Mouse (Mus musculus) erythroblast, embryonic 14.5 days (primary cell): ENCODE measurements around the gene Mthfd2l. TPM values are rescaled to one million over a fixed set of nuclear protein-coding genes. Genes with fewer than 3 reads are reported as not detected.

Source experiments
- H3K27me3 ChIP-seq: 2 replicates; pipeline ENCODE4 v1.6.1; 2012; ENCODE audit warnings: inconsistent platforms; ENCODE audit not compliant: control insufficient read depth
- H3K36me3 ChIP-seq: 2 replicates; pipeline ENCODE4 v1.6.1; 2012; ENCODE audit warnings: mild to moderate bottlenecking, inconsistent platforms; ENCODE audit not compliant: control insufficient read depth
- H3K4me1 ChIP-seq: 2 replicates; pipeline ENCODE4 v1.6.1; 2012; ENCODE audit warnings: inconsistent platforms; ENCODE audit not compliant: control insufficient read depth
- H3K4me3 ChIP-seq: replicated peaks from 2 replicates; pipeline ENCODE3; 2012; ENCODE audit warnings: moderate library complexity, mild to moderate bottlenecking, inconsistent platforms
- H3K9me3 ChIP-seq: 2 replicates; pipeline ENCODE4 v1.6.1; 2012; ENCODE audit warnings: low read length, inconsistent platforms, mixed read lengths; ENCODE audit not compliant: control insufficient read depth
- GATA1 ChIP-seq: IDR thresholded peaks from 2 replicates; pipeline ENCODE4 v1.6.1; 2012; ENCODE audit warnings: low read length, inconsistent platforms, mixed read lengths
- TAL1 ChIP-seq: IDR thresholded peaks from 3 replicates; pipeline ENCODE4 v1.6.1; 2012; ENCODE audit warnings: low read length, inconsistent platforms, mixed read lengths
- polyA plus RNA-seq: library from polyadenylated mRNA; stranded (reverse); fragments of >175 nt; gene quantifications from 2 replicates; pipeline ENCODE4 v1.2.3, GENCODE M21; 2012

Gene Mthfd2l
- 0.08 and 0.19 TPM in 2 replicates for polyA plus RNA-seq

DNA sequence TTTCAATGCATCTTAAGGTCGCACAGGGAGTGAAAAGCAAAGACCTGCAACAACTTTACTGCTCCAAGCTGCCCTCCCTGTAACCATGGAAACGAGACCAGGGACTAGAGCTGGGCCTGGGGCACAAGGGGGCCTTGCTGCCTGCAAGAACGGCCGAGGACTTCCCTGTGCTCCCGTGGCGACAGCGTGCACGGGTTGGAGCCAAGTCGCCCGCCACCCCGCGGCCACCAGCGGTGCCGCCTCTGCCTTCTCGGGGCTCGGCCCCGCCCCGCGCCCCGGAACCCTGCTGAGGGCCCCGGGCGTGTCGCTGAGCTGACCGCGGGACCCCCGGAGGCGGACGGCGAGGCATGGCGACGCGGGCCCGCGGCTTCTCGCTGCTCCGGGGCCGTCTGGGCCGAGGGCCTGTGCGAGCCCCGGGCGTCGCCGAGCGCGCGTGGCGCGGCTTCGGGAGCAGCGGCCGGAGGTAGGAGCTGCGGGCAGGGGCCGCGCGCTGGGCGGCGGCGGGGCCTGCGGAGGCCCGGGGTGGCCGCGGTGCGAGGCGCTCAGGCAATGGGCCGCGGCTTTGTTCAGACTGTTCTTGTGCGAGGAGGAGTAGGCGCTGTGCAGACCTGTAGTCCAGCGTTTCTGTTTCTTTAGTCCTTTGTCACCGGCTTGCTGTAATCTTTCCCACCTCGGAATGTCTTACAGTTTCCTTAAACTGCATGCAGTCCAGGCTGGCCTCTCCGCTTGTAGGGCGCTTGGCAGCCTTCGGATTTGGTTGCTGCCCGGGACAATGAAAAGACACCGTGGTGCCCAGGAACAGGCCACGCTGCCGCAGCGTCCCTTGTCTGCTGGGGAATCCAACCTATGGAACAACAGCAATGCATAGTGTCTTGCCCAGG, at the start of gene Mthfd2l:
TSS of gene Mthfd2l (plus strand) at position 147 of the 881 bp plus-strand sequence.
- Histone ChIP-seq H3K4me3 (peak within 1 kb of the TSS; percentile 65), H3K9me3 (no peaks in the 10 kb centered on the region), H3K36me3 (no peaks in the 10 kb centered on the region), H3K27me3 (no peaks in the 10 kb centered on the region; the same call in 1 of the 2 replicates), H3K4me1 (peaks cover 13% of the 10 kb centered on the region)
- no peak for TF ChIP-seq TAL1
- TF ChIP-seq GATA1, result no peak

DNA sequence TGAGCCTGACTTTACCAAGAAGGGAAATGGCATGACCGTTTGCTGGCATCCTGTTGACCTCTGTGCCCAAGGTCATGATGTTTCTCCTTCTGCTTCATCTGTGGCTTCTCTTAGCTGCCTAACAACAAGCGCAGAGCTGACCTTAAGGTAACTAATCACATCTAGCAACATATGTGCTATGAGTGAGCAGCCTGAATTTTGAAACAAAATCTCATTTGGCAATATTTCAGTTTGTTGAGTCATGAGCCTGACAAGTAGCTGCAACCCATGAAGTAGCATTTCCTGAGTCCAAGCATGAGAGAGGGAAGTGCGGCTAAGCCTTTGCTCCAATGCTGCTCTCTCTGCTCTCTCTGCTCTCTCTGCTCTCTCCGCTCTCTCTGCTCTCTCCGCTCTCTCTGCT, 49.2 kb upstream of the Mthfd2l start:
- no peaks in the 10 kb centered on the region for H3K27me3 ChIP-seq
- no peak overlapping the region for H3K4me3 ChIP-seq
- no peaks in the 10 kb centered on the region for H3K4me1 ChIP-seq
- TF ChIP-seq TAL1 (no peak), GATA1 (no peak)
- no peaks in the 10 kb centered on the region for H3K9me3 ChIP-seq
- H3K36me3 ChIP-seq, result no peaks in the 10 kb centered on the region

DNA sequence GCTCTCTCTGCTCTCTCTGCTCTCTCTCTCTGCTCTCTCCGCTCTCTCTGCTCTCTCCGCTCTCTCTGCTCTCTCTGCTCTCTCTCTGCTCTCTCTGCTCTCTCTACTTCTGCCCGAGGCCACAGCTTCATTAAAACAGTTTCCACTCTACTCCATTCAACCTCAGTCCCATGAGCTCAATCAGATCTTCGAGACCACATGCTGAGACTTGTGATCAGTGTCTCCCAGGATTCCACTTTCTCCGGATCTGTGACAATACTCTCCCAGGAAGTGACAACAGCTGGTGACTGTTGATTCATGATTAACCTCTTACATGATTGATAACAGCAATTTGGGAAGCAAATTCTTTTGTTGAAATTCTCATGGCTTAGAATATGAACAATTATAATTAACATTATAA, 48.8 kb upstream of the Mthfd2l start:
- no peaks in the 10 kb centered on the region for H3K36me3 ChIP-seq
- H3K27me3 ChIP-seq, result no peaks in the 10 kb centered on the region
- no peak overlapping the region for H3K4me3 ChIP-seq
- TF ChIP-seq TAL1 (no peak), GATA1 (no peak)
- H3K9me3 ChIP-seq, result no peaks in the 10 kb centered on the region
- no peaks in the 10 kb centered on the region for H3K4me1 ChIP-seq

DNA sequence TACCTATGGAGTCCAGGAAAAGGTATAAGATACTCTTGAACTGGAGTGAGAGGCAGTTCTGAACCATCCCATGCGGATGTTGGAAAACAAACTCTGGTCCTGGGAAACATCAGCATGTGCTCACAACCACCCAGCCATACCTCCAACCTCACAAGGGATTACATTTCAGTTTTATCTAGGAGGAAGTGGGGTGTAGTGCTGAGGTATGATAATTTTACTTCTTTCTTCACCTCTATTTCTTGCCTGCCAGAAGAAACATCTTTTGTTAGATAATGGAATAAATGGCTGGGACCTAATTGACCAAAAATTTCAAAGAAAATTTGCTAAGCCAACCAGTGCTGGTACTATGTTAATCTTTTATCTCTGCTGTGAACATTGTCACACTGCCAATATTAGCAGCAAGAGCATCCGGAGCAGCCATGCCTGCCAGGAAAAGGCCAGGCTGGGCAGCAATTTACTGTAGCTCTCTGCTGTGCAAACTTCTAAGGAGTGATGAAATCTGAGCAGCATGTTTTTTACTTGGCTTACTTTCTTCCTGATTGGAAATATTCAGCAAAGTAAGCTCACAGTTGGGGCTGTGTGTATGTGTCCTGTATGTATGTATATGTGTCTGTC, 46.2 kb upstream of the Mthfd2l start:
- Histone ChIP-seq H3K27me3 (no peaks in the 10 kb centered on the region), H3K4me1 (no peaks in the 10 kb centered on the region)
- TF ChIP-seq TAL1 (no peak), GATA1 (no peak)

DNA sequence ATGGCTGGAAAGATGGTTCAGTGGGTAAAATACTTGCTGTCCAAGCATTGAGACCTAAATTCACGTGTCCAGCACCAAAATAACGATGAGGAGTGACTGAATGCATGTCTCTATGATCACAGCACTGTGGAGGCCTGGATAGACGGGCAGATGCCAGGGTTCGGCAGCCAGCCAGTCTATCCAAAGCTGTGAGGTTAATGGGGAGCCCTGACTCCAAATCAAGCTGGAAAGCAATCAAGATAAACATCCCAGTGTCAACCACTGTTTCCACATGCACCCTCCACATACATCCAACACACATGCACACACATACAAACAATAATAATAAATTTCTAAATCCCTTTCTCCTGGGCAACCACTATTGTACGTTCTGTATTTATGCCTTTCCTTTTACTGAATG, 42.3 kb upstream of the Mthfd2l start:
- Histone ChIP-seq H3K4me3 (no peak overlapping the region), H3K27me3 (peaks cover 12% of the 10 kb centered on the region), H3K4me1 (no peaks in the 10 kb centered on the region), H3K9me3 (no peaks in the 10 kb centered on the region), H3K36me3 (no peaks in the 10 kb centered on the region)
- TF ChIP-seq TAL1, result no peak

More for the DNA sequence above, 46.2 kb upstream of the Mthfd2l start:
- no peaks in the 10 kb centered on the region for H3K9me3 ChIP-seq
- H3K4me3 ChIP-seq, result no peak overlapping the region
- H3K36me3 ChIP-seq, result no peaks in the 10 kb centered on the region

DNA sequence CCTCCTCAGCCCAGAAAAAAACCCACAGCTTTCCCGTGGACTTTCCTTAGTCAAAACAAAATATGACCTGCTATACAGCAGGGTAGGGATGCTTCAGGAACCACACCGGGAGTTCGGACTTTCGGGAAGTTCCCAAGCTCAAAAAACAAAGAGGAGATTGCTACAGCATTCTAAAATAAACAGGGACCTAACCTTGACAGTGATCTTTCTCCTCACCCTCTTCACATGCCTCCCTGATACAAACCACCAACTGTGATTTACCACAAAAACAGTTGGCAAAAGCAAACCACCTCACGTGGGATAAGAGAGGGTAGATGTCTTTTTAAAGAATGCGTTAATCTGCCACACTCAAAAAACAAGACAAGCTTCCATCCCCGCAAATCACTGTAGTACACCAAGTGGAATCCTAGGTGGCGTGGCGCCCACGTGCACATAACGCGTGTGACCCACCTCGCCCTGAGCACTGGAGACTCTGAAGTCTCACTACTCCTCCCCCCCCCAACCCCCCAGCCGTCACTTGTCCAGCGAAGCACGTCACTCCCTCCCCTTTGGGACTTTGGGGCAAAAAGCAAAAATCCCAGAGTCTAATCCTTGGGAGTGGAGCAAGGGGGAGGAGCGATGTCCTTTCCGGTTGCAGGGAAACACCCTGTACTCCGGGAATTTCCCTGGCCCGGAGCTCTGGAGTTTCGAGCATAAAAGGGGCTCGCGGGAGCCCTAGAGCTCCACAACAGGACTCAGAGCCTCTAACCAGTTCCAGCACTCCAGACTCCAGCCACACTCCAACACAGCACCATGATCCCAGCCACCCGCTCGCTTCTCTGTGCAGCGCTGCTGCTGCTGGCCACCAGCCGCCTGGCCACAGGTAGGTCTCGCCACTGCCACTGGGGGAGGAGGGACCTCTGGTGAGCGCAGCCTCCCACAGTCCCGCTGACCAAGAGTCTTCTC, 40.1 kb upstream of the Mthfd2l start, which contains the start of gene Cxcl1:
TSS of gene Cxcl1 (plus strand) at position 723 of the 945 bp plus-strand sequence.
- Histone ChIP-seq H3K27me3 (peaks cover 12% of the 10 kb centered on the region), H3K4me1 (no peaks in the 10 kb centered on the region), H3K9me3 (no peaks in the 10 kb centered on the region), H3K36me3 (no peaks in the 10 kb centered on the region), H3K4me3 (peak within 1 kb of the TSS; percentile 52)
- TF ChIP-seq GATA1, result no peak
- TF ChIP-seq TAL1, result no peak

DNA sequence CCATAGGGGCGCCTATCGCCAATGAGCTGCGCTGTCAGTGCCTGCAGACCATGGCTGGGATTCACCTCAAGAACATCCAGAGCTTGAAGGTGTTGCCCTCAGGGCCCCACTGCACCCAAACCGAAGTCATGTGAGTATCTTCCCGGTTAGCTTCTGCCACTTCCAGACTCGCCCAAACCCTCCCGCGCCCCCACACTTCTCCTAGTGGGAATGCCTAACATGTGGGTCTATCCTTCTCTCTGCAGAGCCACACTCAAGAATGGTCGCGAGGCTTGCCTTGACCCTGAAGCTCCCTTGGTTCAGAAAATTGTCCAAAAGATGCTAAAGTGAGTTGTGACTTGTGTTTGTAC, 39.5 kb upstream of the Mthfd2l start:
- peaks cover 12% of the 10 kb centered on the region for H3K27me3 ChIP-seq
- TF ChIP-seq GATA1, result no peak
- no peak for TF ChIP-seq TAL1

DNA sequence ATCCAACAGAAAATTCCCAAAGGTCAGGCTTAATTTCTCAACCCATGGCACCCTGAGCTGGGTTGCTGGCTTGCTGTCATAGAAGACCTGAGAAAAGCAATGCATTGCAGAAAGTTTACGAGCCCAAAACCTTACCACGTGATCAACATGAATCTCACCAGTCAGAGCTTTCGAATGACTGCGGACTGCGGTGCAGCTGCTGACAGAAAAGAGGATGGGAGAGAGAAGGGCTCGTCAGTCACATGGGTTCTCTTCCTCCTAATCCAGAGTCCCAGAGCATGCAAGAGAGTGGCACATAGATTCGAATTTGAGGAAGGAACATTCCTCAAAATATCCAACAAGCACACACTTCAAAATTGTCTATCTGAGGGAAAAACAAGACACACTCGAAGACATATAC, 36.7 kb upstream of the Mthfd2l start:
- Histone ChIP-seq H3K9me3 (no peaks in the 10 kb centered on the region), H3K4me3 (no peak overlapping the region)
- TF ChIP-seq TAL1 (no peak), GATA1 (no peak)

More for the DNA sequence above, 39.5 kb upstream of the Mthfd2l start:
- no peaks in the 10 kb centered on the region for H3K9me3 ChIP-seq
- peak overlapping the region; percentile 52 for H3K4me3 ChIP-seq
- no peaks in the 10 kb centered on the region for H3K36me3 ChIP-seq
- H3K4me1 ChIP-seq, result no peaks in the 10 kb centered on the region

DNA sequence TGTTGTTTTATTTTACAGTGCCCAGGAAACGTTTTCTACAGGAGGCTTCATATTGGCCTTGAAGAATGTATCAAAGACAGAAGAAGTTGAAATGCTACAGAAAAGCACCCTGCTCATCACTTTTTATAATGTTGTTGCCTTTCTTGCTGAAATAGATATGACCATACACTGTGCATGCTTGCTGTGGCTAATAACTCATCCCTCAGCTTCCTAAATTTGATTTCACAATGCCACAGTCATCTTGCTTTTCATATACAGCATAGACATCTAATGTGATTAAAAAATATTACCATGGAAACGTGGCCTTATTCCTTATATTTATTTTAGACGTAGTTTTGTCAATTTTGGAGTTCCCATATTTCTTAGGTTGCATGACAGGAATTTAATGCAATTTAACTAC, 33.5 kb upstream of the Mthfd2l start:
- Histone ChIP-seq H3K27me3 (no peaks in the 10 kb centered on the region), H3K4me3 (no peak overlapping the region), H3K4me1 (no peaks in the 10 kb centered on the region), H3K36me3 (no peaks in the 10 kb centered on the region), H3K9me3 (no peaks in the 10 kb centered on the region)
- TF ChIP-seq GATA1, result no peak
- TF ChIP-seq TAL1, result no peak

More for the DNA sequence above, 36.7 kb upstream of the Mthfd2l start:
- Histone ChIP-seq H3K4me1 (no peaks in the 10 kb centered on the region), H3K27me3 (peaks cover 12% of the 10 kb centered on the region), H3K36me3 (no peaks in the 10 kb centered on the region)
